ENCODE assay signal across 8 mouse cellular contexts in the genomic region with DNA sequence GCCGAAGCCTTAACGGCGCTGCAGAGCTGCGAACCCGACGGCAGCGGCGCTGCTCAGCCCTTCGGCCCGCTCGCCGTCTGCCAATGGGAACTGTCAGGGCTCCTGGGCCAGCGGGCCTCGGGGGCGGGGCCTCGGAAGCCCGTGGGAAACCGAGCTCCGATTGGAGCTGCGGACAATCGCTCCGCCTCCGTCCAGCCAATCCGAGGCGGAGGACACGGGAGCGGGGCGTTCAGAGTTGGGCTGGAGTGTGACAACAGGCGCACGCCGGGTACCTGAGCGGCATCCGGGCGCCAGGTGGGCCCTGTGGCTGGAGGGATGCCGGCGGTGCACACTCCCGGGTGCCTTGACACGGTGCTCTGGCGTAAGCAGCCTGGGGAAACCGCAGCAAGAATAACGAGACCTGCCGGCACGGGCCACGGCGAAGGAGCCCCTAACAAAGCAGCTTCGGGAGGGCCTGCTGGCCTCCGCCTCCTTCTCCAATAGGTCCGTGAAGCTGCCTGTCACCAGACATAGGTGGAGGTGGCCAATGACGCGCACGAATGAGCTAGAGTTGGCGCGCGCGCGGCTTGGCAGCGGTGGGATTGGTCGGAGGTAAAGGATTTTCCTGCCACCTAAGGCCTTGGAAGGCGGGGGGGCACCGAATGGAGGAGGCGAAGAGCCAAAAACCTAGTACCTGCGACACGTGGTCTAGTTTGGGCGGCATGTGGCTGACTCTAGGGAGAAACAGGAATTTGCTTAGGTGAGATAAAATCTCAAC. TPM values are rescaled to one million over a fixed set of nuclear protein-coding genes. Genes with fewer than 3 reads are reported as not detected.
DNase-seq lines count a peak whose midpoint lies in the region; ATAC-seq lines count a peak whose summit lies in the region.

A gene (minus strand): TSS at position 10 of the 757 bp plus-strand sequence.

- peaks cover 15% of the 10 kb centered on the region for H3K4me1 ChIP-seq in hindbrain, embryonic 16.5 days (ENCODE audit: control insufficient read depth, insufficient read depth, low read depth, low read length)

- peak within 1 kb of the TSS; percentile 77 for H3K4me3 ChIP-seq in hindbrain, embryonic 16.5 days (ENCODE audit: low read length)

- peak within 1 kb of the TSS; percentile 86 for H3K9ac ChIP-seq in hindbrain, embryonic 16.5 days (ENCODE audit: low read depth, low read length)

- H3K4me2 ChIP-seq in hindbrain, embryonic 16.5 days (ENCODE audit: low read length): peak within 1 kb of the TSS; percentile 90

- no peaks in the 10 kb centered on the region for H3K9me3 ChIP-seq in hindbrain, embryonic 16.5 days (ENCODE audit: control insufficient read depth, low read length)

- DNase-seq in gastrocnemius, adult 18-20 months (ENCODE audit: low spot score): peak; percentile 91
- peak; percentile 94 for DNase-seq in left cerebral cortex, adult 11 months (ENCODE audit: low spot score)
- peak; percentile 96 for DNase-seq in lung, postnatal 36 days
- DNase-seq in retina, embryonic 14.5 days (ENCODE audit: low spot score): peak; percentile 99
- peak; percentile 95 to 99 for DNase-seq in thymus, postnatal 36 days

- H3K27me3 ChIP-seq in hindbrain, embryonic 16.5 days (replicated peaks; ENCODE audit: control insufficient read depth, insufficient read depth, low read length): no peaks in the 10 kb centered on the region

- WGBS in hindbrain, embryonic 16.5 days: under 1% methylated on average over 64 of the region's 64 CpGs

- no peaks in the 10 kb centered on the region for H3K36me3 ChIP-seq in hindbrain, embryonic 16.5 days (ENCODE audit: control insufficient read depth, insufficient read depth, low read length)

- peak; percentile 91 for ATAC-seq in activated CD4-positive, CD25-positive, alpha-beta regulatory T cell, adult 4 months
- peak; percentile 80 for ATAC-seq in common myeloid progenitor, adult 5-6 weeks (replicated peaks; ENCODE audit: low read depth, poor library complexity, severe bottlenecking)
- ATAC-seq in hindbrain, embryonic 16.5 days: peak; percentile 98

- peak within 1 kb of the TSS; percentile 91 for H3K27ac ChIP-seq in hindbrain, embryonic 16.5 days (ENCODE audit: low read depth, low read length)

RNA-seq across cellular contexts. Expression of the gene that starts here (rescaled TPM):
- polyA plus RNA-seq in activated CD4-positive, CD25-positive, alpha-beta regulatory T cell, adult 4 months (2017; shearing (Covaris generic)): 10 to 100 TPM; 49.7 to 53.9 TPM
- 29.2 and 34.5 TPM in 2 replicates for total RNA-seq in common myeloid progenitor, adult 5-6 weeks (2017)
- total RNA-seq in gastrocnemius, adult 18-20 months (2021): 10 to 100 TPM in 1 of 2 experiments, 1 to 10 TPM in 1; 4.2 to 10.0 TPM
- polyA plus RNA-seq in hindbrain, embryonic 16.5 days (2015; fragmentation: Nextera tagmentation; extraction: Ambion mirVana): 16.6 and 21.1 TPM in 2 replicates

Comparison
In these comparisons a context has a peak if more than half of its experiments do, and no peak if none do; other contexts are left out.
1. Peak in every context shown above with its lines: DNase-seq, ATAC-seq, H3K4me3 ChIP-seq and H3K27ac ChIP-seq.